Mouse (Mus musculus): ENCODE measurements around the gene C9orf72. TPM values are rescaled to one million over a fixed set of nuclear protein-coding genes. Genes with fewer than 3 reads are reported as not detected.
"Not testable (repeated sequence)": the region's sequence is repeated elsewhere in the genome, so short reads cannot be mapped to it uniquely, and the experiment has no call there.

The C9orf72 gene
- 13.1 TPM for polyA plus RNA-seq (2012; fragmentation: generic; extraction: Trizol)

- H3K79me2 ChIP-seq (ENCODE audit: control insufficient read depth, insufficient read depth): peaks cover 28% of the 10 kb centered on the region
- TF ChIP-seq POLR2AphosphoS2 (IDR thresholded peaks at IDR 0.05; ENCODE audit: insufficient read length, low read depth) (peak; percentile 79), MYOG (IDR thresholded peaks at IDR 0.05; ENCODE audit: control insufficient read depth in 1 of 3, insufficient read depth in 1 of 3, insufficient read length in 2 of 3, low read depth in 2 of 3) (peak in 2 of 3 experiments; percentile 1 to 53), MYOD1 (IDR thresholded peaks at IDR 0.05; ENCODE audit: control insufficient read depth in 1 of 3, insufficient read length in 2 of 3, low read depth in 2 of 3) (peak; percentile 9 to 42 (median 29)), USF1 (IDR thresholded peaks at IDR 0.05; ENCODE audit: low read depth) (peak; percentile 38), TCF12 (IDR thresholded peaks at IDR 0.05; ENCODE audit: insufficient read depth, poor library complexity, severe bottlenecking) (no peak), E2F4 (IDR thresholded peaks at IDR 0.05; ENCODE audit: insufficient read depth) (no peak), TCF3 (IDR thresholded peaks at IDR 0.05; ENCODE audit: insufficient read length, low read depth) (no peak), CEBPB (IDR thresholded peaks at IDR 0.05; ENCODE audit: insufficient read depth, poor library complexity, severe bottlenecking) (no peak), MAX (IDR thresholded peaks at IDR 0.05; ENCODE audit: low read depth) (peak; percentile 36), SRF (IDR thresholded peaks at IDR 0.05; ENCODE audit: control insufficient read depth, insufficient read length, low read depth) (peak; percentile 27), REST (IDR thresholded peaks at IDR 0.05; ENCODE audit: insufficient read depth, insufficient read length) (no peak), POLR2A (IDR thresholded peaks at IDR 0.05; ENCODE audit: insufficient read length, low read depth) (peak; percentile 88)
- H3K4me2 ChIP-seq (ENCODE audit: low read depth): peak within 1 kb of the TSS; percentile 94
These were observed at the start of gene C9orf72 for GRCm38 (mm10) chr4:35225734-35226495. C9orf72 (minus strand) TSS chr4:35226175.

GRCm38 (mm10) chr4:35259006-35259405, 33.0 kb upstream of the C9orf72 start:
- H3K4me3 ChIP-seq: no peak overlapping the region
- no peak overlapping the region for H3K4me2 ChIP-seq (ENCODE audit: low read depth)
- no peak overlapping the region for H3ac ChIP-seq (ENCODE audit: control insufficient read depth, insufficient read length)
- no peaks in the 10 kb centered on the region for H3K79me2 ChIP-seq (ENCODE audit: control insufficient read depth, insufficient read depth)
- H3K27me3 ChIP-seq (ENCODE audit: control insufficient read depth, insufficient read depth, insufficient read length): no peaks in the 10 kb centered on the region
- TF ChIP-seq POLR2A (IDR thresholded peaks at IDR 0.05; ENCODE audit: insufficient read length, low read depth): no peak
- no peak for TF ChIP-seq MAX (IDR thresholded peaks at IDR 0.05; ENCODE audit: low read depth)
- no peak for TF ChIP-seq USF1 (IDR thresholded peaks at IDR 0.05; ENCODE audit: low read depth)
- no peak for TF ChIP-seq SRF (IDR thresholded peaks at IDR 0.05; ENCODE audit: control insufficient read depth, insufficient read length, low read depth)
- H3K36me3 ChIP-seq (ENCODE audit: control insufficient read depth, insufficient read depth): no peaks in the 10 kb centered on the region

More at GRCm38 (mm10) chr4:35225734-35226495, at the start of gene C9orf72:
- H3K27me3 ChIP-seq (ENCODE audit: control insufficient read depth, insufficient read depth, insufficient read length): no peaks in the 10 kb centered on the region
- H3ac ChIP-seq (ENCODE audit: control insufficient read depth, insufficient read length): peak within 1 kb of the TSS; percentile 51
- H3K4me3 ChIP-seq: peak within 1 kb of the TSS; percentile 81
- H3K36me3 ChIP-seq (ENCODE audit: control insufficient read depth, insufficient read depth): no peaks in the 10 kb centered on the region

GRCm38 (mm10) chr4:35244023-35244422, 18.0 kb upstream of the C9orf72 start:
- Histone ChIP-seq H3K27me3 (ENCODE audit: control insufficient read depth, insufficient read depth, insufficient read length) (no peaks in the 10 kb centered on the region), H3K79me2 (ENCODE audit: control insufficient read depth, insufficient read depth) (no peaks in the 10 kb centered on the region), H3K36me3 (ENCODE audit: control insufficient read depth, insufficient read depth) (no peaks in the 10 kb centered on the region), H3K4me2 (ENCODE audit: low read depth) (no peak overlapping the region), H3K4me3 (no peak overlapping the region), H3ac (ENCODE audit: control insufficient read depth, insufficient read length) (no peak overlapping the region)
- TF ChIP-seq REST (IDR thresholded peaks at IDR 0.05; ENCODE audit: insufficient read depth, insufficient read length): no peak
- no peak for TF ChIP-seq MYOG (IDR thresholded peaks at IDR 0.05; ENCODE audit: control insufficient read depth in 1 of 3, insufficient read depth in 1 of 3, insufficient read length in 2 of 3, low read depth in 2 of 3)
- TF ChIP-seq MAX (IDR thresholded peaks at IDR 0.05; ENCODE audit: low read depth): no peak
- no peak for TF ChIP-seq POLR2A (IDR thresholded peaks at IDR 0.05; ENCODE audit: insufficient read length, low read depth)
- TF ChIP-seq POLR2AphosphoS2 (IDR thresholded peaks at IDR 0.05; ENCODE audit: insufficient read length, low read depth): no peak

GRCm38 (mm10) chr4:35241735-35242134, 15.8 kb upstream of the C9orf72 start:
- TF ChIP-seq E2F4 (IDR thresholded peaks at IDR 0.05; ENCODE audit: insufficient read depth) (no peak), MYOG (IDR thresholded peaks at IDR 0.05; ENCODE audit: control insufficient read depth in 1 of 3, insufficient read depth in 1 of 3, insufficient read length in 2 of 3, low read depth in 2 of 3) (no peak), TCF12 (IDR thresholded peaks at IDR 0.05; ENCODE audit: insufficient read depth, poor library complexity, severe bottlenecking) (no peak), MYOD1 (IDR thresholded peaks at IDR 0.05; ENCODE audit: control insufficient read depth in 1 of 3, insufficient read length in 2 of 3, low read depth in 2 of 3) (no peak), POLR2A (IDR thresholded peaks at IDR 0.05; ENCODE audit: insufficient read length, low read depth) (no peak), CEBPB (IDR thresholded peaks at IDR 0.05; ENCODE audit: insufficient read depth, poor library complexity, severe bottlenecking) (no peak), POLR2AphosphoS2 (IDR thresholded peaks at IDR 0.05; ENCODE audit: insufficient read length, low read depth) (no peak), USF1 (IDR thresholded peaks at IDR 0.05; ENCODE audit: low read depth) (no peak), MAX (IDR thresholded peaks at IDR 0.05; ENCODE audit: low read depth) (no peak), SRF (IDR thresholded peaks at IDR 0.05; ENCODE audit: control insufficient read depth, insufficient read length, low read depth) (no peak), TCF3 (IDR thresholded peaks at IDR 0.05; ENCODE audit: insufficient read length, low read depth) (no peak), REST (IDR thresholded peaks at IDR 0.05; ENCODE audit: insufficient read depth, insufficient read length) (no peak)

GRCm38 (mm10) chr4:35238696-35239095, 12.7 kb upstream of the C9orf72 start:
- TF ChIP-seq CEBPB (IDR thresholded peaks at IDR 0.05; ENCODE audit: insufficient read depth, poor library complexity, severe bottlenecking): no peak
- no peak for TF ChIP-seq SRF (IDR thresholded peaks at IDR 0.05; ENCODE audit: control insufficient read depth, insufficient read length, low read depth)
- TF ChIP-seq MYOG (IDR thresholded peaks at IDR 0.05; ENCODE audit: control insufficient read depth in 1 of 3, insufficient read depth in 1 of 3, insufficient read length in 2 of 3, low read depth in 2 of 3): no peak
- no peak for TF ChIP-seq POLR2AphosphoS2 (IDR thresholded peaks at IDR 0.05; ENCODE audit: insufficient read length, low read depth)
- TF ChIP-seq E2F4 (IDR thresholded peaks at IDR 0.05; ENCODE audit: insufficient read depth): no peak
- no peak for TF ChIP-seq MYOD1 (IDR thresholded peaks at IDR 0.05; ENCODE audit: control insufficient read depth in 1 of 3, insufficient read length in 2 of 3, low read depth in 2 of 3)
- TF ChIP-seq POLR2A (IDR thresholded peaks at IDR 0.05; ENCODE audit: insufficient read length, low read depth): no peak
- no peak for TF ChIP-seq MAX (IDR thresholded peaks at IDR 0.05; ENCODE audit: low read depth)
- TF ChIP-seq REST (IDR thresholded peaks at IDR 0.05; ENCODE audit: insufficient read depth, insufficient read length): no peak
- no peak for TF ChIP-seq USF1 (IDR thresholded peaks at IDR 0.05; ENCODE audit: low read depth)
- TF ChIP-seq TCF3 (IDR thresholded peaks at IDR 0.05; ENCODE audit: insufficient read length, low read depth): no peak
- TF ChIP-seq TCF12 (IDR thresholded peaks at IDR 0.05; ENCODE audit: insufficient read depth, poor library complexity, severe bottlenecking): no peak
- H3K4me3 ChIP-seq: no peak overlapping the region

More at GRCm38 (mm10) chr4:35241735-35242134, 15.8 kb upstream of the C9orf72 start:
- H3K79me2 ChIP-seq (ENCODE audit: control insufficient read depth, insufficient read depth): no peaks in the 10 kb centered on the region
- H3K27me3 ChIP-seq (ENCODE audit: control insufficient read depth, insufficient read depth, insufficient read length): no peaks in the 10 kb centered on the region
- H3ac ChIP-seq (ENCODE audit: control insufficient read depth, insufficient read length): no peak overlapping the region
- H3K4me3 ChIP-seq: no peak overlapping the region
- H3K4me2 ChIP-seq (ENCODE audit: low read depth): no peak overlapping the region
- H3K36me3 ChIP-seq (ENCODE audit: control insufficient read depth, insufficient read depth): no peaks in the 10 kb centered on the region

GRCm38 (mm10) chr4:35238240-35238639, 12.3 kb upstream of the C9orf72 start:
- not testable (repeated sequence) for H3K4me2 ChIP-seq (ENCODE audit: low read depth); H3K27me3 ChIP-seq (ENCODE audit: control insufficient read depth, insufficient read depth, insufficient read length); H3K79me2 ChIP-seq (ENCODE audit: control insufficient read depth, insufficient read depth); H3K36me3 ChIP-seq (ENCODE audit: control insufficient read depth, insufficient read depth); H3ac ChIP-seq (ENCODE audit: control insufficient read depth, insufficient read length); H3K4me3 ChIP-seq

More at GRCm38 (mm10) chr4:35238696-35239095, 12.7 kb upstream of the C9orf72 start:
- Histone ChIP-seq H3ac (ENCODE audit: control insufficient read depth, insufficient read length) (no peak overlapping the region), H3K4me2 (ENCODE audit: low read depth) (no peak overlapping the region), H3K27me3 (ENCODE audit: control insufficient read depth, insufficient read depth, insufficient read length) (no peaks in the 10 kb centered on the region), H3K36me3 (ENCODE audit: control insufficient read depth, insufficient read depth) (no peaks in the 10 kb centered on the region), H3K79me2 (ENCODE audit: control insufficient read depth, insufficient read depth) (no peaks in the 10 kb centered on the region)
